Mouse (Mus musculus) kidney, adult 11 months (tissue): ENCODE measurements around the gene Mthfs.
"Not testable (repeated sequence)": the region's sequence is repeated elsewhere in the genome, so short reads cannot be mapped to it uniquely, and the experiment has no call there.

ENCODE experiments used
- DNase-seq: peaks from one replicate; pipeline ENCODE4 v3.0.0; 2022

Mthfs gene

DNA sequence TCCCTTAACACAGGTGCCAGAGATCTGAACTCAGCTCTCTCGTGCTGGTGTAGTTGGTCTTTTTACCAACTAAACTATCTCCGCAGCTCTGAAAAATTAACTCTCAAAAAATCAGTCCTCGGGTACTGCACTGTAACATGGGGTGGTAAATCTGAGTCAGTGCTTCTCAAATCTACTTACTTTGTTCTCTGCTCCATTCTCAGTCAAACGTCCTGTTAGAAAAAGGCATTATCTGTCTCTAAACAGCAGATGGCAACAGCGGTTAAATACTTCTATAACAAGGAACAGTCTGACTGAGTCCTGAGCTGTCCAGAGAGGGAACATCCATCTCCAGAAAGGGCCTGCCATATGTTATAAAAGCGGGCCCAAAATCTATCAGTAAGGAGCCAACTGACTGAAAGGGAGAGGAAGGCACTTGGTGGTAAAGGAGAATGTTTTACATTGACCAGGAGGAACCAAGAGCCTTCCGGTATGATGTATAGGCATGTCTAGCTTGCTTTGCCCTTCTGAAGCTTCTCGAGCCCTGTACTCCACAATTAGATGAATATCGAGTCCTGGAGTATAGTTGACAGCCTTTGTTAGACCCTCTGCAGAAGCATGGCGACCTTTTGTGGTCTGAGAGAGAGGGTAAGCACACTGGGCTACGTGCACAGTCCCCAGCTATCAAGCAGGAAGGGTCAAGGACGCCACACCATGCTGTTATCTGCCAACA lies at the start of gene Mthfs:
TSS of gene Mthfs (plus strand) at position 324 of the 712 bp plus-strand sequence.
- peak; percentile 8 for DNase-seq

DNA sequence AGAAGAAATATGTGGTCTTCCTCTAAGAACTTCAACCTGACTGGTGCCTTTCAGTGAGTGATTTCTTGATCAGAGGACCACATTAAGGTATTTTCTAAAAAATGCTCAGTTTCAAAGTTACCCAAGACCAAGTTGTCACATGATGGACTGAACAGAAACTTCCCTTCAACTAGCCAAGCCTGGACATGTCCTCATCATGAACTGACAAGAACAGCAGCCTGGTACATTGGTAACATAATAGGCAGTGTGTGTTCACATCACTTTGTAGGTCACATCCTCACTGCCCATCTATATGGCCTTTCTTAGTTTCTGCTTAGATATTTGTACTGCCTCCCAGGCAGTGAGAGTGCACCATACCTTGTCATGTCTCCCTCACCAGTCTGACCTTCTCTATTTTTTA lies 37.9 kb upstream of the Mthfs start:
- DNase-seq: not testable (repeated sequence)

DNA sequence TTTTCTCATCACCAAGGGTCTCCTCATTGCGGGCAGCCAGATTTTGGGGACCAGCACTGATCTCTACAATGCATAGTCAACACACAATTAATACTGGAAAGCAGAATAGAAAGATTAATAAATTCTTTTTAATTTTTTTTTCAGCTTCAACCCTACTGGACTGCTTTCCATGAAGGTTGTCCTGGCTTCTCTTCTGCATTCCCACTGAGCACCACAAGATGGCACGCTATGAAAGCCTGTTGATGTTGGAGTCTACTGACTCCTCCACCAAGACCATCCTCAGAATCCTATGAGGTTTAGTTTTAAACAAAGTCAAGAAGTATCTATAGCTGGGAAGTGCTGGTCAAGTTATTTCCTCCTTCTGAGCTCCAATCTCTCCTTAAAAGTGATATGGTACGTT lies 31.6 kb upstream of the Mthfs start:
- DNase-seq: peak; percentile 38

DNA sequence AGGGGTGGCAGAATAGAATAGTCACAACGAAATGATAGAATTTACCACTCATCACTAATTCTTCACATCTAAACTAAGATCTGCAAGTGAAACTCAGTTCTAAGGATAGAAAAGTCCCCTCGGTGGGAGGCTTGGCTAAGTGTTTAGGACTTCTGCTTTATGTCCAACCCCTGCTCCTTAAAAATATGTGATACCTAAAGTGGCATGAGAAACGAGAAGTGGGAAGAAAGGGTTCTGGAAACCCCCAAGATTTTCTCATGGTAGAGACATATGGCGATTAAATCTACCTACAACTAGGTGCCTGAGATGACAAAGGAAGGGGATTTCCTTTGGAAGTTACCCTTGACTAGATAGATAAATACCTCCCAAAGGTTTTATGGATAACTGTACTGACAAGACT lies 31.0 kb upstream of the Mthfs start:
- DNase-seq: not testable (repeated sequence)

DNA sequence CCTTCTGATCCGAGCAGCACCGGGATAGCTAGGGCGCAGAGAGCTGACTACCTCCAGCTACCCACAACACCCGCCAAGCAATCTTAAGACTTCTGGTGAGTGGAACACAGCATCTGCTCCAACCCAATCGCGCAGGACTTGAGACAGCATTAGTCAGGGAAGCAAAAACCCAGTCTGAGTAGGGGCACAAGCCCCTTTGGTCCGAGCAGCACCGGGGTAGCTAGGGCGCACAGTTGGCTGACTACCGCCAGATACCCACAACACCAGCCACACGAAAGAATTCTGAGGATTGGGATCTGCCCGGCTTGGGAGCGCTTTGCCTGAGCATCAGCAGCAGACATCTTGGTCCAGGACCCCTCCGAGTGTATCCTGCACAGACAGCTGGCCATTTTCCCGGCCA lies 23.5 kb upstream of the Mthfs start:
- DNase-seq: not testable (repeated sequence)

DNA sequence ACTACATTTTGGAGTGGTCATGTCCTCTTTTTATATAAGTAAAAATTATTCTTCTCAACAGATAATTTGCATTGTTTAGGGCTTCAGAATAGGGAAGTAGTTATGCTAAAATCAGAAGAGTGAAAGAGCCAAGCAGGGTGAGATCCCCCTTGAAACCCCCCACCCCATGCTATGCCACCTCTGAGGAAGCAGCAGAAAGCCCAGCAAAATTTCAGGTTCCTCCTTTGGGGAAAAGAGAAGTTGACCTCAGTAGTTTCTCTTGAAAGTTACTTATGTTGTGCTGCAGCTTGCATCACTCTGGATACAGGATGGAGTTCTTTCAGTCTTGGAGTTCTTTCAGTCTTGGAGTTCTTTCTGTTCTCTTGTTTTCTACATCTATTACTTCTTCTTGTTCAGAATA lies 15.0 kb upstream of the Mthfs start:
- DNase-seq: not testable (repeated sequence)

DNA sequence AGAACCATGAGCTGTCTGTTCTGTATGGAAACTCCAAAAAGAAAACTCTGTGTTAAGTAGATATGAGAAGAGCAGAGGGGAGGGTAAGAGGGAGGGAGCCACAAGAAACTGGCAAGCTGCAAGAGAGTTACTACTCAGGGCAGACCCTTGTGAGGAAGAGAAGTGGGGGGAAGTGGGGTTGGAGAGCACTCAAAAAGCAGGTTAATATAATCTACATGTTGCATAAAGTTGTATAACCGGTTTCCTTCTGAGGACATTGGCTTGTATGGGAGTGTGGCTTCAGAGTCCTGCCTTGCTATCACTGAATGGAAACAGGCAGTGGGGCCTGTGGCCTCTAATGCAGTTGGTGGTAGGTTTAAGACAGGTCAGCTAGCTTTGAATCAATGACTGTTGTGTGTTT lies 13.0 kb upstream of the Mthfs start:
- not testable (repeated sequence) for DNase-seq

DNA sequence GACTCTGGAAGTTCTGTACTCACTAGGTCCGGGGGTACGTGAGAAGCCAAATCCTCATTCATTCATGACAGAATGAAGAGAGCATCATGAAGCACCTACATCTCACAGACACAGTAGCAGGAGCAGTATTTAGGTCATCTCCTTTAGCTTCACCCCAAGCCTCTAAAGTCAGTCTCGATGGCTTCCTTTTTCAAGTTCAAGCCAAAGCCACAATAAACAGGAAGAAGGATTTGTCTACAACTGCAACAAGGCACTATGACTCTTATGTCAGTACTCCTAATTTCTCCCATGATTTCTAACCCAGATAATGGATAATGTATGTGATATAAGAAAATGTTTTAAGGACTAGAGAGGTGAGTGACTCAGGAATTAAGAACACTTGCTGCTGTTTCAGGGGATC lies 12.1 kb upstream of the Mthfs start:
- DNase-seq: not testable (repeated sequence)

DNA sequence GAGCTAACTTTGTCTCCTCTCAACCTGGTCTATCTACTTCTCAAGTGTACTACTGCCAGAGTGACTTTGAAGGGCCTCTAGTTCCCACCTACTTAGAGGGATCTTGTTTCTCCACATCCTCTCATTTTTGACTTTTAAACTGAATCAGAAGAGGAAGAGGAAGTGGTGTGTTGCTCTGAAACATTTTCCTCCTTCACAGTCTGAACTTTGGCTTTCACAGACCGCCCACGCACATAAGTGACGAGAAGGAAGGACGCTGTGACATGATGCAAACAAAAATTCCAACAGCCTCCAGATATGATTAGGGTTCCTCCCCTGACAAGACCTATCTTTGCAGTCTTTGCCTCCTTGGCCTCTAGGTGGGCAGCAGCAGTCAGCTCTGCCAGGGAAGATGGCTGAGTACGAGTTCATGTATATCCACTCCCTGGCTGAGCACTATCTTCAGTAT lies 11.5 kb upstream of the Mthfs start, which contains the start of the genes Bcl2a1b and Gm29094:
TSS of gene Bcl2a1b (plus strand) at position 241 of the 448 bp plus-strand sequence.
TSS of gene Gm29094 (plus strand) at position 411 of the 448 bp plus-strand sequence.
- DNase-seq: not testable (repeated sequence)

DNA sequence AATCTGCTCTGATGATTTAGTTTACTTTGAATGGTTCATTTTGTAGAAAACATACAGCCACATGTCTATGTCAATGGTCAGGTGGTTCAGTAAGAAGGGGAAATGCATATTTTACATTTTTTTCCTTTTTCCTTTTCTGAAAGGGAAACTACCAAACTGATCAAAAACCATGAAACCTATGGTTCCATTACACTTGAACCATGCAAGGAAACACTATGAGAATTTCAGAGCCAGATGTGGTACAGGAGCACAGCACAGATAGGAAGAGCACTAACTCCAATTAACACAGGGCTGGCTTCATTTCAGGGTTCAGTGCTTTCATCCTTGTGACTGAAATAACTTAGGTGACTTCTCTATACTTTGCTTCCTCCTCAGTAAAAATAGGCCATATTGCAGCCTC lies 8.2 kb upstream of the Mthfs start:
- DNase-seq: not testable (repeated sequence)

DNA sequence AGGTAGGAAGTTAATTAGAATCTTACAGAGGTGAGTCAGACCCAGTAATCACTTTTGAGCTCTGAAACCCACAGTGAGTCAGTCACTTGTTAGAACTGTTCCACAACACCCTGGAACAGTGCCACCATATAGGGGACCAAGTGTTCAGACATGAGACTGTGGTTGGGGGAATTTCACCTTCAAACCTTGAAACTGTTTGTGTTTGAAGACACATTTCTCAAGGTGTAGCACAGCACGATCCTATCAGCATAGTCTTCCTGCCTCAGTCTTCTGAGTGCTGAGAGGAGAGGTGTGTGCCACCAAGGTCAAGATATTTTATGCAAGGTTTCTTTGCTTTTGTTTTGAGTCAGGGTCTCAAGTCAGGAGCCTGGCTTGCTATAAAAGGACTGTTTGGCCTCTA lies 1.5 kb upstream of the Mthfs start:
- DNase-seq: not testable (repeated sequence)

DNA sequence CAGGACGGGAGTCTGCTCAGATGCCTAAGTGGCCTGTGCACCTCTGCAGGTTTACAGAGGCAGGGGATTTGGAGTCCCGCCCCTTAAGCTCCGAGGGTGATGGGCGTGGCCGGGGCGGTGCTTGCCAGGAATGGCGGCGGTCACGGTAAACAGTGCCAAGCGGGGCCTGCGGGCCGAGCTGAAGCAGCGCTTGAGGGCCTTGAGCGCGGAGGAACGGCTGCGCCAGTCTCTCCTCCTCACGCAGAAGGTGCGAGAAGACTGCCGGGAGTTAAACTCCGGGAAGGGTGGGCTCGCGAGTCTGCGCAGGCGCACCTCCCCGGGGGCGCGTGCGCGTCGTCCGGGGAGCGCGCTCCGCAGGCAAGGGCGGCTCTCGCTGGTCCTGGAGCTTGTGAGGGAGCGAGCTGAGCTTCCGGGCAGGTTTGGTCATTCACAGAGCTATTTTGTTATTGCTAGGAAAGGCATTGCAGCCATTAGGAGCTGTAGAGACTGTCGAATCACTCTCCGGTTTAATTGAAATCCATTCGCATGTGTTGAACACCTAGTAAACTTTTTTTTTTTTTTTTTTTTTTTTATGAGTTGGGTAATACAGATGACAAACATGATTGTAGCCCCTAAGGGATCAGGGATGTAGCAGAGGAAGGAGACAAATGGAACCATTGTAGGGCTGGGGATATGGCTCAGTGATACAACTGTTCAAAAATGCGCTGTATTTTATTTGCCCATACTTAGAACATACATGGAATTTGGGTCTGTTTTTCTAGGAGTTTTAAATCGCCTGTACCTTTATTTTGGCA lies 786 bp downstream of the Mthfs start:
- peak; percentile 94 for DNase-seq

DNA sequence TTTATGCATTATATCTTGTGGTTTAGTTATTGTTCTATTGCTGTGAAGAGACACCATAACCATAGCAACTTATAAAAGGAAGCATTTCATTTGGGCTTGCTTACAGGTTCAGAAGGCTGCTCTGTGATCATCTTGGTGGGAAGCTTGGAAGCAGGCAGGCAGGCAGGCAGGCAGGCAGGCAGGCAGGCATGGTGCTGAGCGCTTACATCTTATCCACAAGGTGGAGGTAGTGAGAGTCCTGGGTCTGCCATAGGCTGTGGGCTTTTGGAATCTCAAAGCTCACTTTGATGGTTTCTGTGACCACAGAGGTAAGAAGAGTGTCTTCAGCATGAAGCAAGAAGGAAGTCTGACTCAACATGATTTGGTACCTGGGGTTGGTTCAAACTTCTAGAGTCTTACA lies 2.0 kb downstream of the Mthfs start:
- DNase-seq: peak; percentile 28

DNA sequence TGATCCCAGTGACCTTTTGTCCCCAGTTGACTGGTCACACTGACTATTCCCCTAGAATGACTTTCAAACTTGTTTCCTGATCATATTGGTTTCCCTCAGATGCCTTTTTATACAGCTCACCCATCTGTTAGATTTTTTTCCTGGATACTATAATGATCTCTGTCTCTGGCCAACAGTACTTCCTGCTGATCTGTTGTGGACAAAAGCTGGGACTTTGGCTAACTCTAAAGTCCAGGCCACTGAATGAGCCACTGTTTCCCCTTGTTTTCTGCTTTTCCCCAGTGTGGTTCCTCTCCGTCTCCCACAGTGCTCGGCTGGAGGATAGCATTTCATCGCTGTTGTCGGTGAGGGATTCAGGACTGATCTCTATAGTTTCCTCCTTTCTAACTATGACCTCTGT lies 7.7 kb downstream of the Mthfs start:
- DNase-seq: not testable (repeated sequence)

DNA sequence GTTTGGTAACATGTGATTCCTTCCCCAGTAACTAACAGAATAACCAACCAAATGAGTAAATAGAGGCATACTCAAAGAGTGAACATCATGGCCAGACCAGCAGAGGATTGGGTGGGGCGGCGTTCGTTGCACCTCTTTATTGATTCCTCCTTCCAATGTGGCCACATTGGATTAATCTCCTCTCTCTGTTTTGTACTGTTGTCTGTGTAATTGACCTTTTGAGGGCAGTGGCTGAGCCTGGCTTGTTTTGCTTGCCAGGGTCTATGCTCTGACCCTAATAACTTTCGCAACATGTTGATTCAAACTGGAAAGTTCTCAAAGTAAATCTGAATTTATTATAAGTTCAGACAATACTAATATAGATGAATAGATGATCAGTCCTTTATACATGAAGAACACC lies 9.2 kb downstream of the Mthfs start:
- not testable (repeated sequence) for DNase-seq

DNA sequence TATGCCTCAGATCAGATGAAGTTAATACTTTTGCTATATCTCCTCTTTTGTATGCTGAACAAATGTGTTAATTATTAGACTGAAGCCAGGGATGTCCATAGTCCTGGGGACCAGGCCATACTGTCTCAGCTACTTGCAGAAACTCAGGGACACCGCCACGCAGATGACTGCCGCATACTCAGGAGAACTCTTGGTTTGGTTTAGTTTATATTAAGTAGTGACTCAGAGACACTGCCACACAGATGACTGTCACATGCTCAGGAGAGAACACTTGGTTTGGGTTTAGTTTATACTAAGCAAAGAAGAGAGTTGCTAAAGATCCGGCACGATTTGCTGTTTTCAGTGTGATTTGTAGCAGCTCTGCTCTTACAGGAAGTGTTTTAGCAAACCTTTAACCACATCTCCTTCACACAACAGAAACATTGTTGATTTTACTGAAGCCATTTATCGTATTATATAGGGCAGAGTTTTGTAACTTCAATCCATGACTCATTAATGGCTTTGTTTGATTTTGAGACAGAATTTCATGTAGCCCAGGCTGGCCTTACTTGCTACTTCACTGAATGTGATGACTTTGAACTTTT lies 10.3 kb downstream of the Mthfs start:
- not testable (repeated sequence) for DNase-seq

DNA sequence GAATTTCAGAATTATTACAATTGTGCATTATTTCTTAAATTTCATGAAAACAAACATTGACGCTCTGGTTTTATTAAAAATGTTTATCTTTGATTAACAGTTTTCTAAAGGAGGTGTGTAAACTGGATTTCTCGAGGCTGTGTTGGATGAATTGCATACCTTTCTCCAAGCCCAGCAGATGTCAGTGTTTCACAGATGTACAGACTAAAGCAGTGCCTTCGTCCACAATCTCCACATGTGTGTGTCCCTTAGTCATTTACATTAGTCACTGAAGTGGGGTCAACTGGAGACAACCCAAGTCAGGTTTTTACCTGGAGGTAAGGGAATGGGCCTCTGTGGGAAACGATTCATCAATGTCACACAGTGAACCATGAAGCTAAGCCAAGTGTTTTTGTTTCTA lies 15.6 kb downstream of the Mthfs start:
- no peak for DNase-seq

DNA sequence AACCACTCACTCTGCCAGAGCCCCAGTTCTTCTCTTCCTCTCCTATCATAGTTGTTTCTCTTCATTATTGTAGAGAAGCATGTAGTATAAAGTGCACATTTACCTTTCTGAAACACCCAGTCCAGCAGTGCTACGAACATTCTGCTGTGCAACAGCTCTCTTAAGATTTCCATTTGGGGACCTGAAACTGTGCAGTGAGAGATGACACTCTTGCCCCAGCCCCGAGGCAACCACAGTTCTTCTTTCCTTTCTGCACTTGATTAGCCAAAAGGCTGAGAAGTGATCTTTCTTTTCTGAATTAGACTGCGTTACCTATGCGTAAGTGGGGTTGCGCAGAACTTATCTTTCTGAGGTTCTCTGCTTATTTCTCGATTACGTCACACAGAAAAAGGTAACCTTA lies 17.6 kb downstream of the Mthfs start:
- DNase-seq: no peak

DNA sequence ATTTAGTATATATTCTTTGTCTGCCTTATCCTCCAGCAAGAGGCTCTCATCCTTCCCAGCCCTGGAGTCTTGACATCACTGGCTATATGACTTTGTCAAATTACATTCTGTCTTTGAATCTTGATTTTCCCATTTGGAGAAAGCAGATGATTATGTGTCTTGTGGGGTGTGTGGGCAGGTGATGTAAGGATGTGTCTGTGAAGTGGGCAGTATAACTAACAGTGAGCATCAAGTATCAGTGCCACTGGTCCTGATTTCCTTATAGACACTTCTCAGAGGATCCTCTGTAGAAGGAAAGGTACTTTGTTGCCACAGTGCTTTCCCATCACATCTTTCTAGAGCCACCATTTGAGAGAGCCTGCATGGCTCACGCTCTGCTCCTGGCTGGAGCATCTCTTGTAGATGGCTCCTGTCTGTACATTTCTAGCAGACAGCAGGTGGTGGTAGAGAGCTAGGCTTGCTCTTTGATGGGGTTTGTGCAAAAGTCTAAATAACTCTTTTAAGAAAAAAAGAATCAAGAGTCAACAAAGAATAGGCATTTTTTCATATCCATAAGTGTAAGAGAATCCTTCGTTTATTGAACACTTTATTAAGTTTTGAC lies 20.5 kb downstream of the Mthfs start:
- DNase-seq: not testable (repeated sequence)

DNA sequence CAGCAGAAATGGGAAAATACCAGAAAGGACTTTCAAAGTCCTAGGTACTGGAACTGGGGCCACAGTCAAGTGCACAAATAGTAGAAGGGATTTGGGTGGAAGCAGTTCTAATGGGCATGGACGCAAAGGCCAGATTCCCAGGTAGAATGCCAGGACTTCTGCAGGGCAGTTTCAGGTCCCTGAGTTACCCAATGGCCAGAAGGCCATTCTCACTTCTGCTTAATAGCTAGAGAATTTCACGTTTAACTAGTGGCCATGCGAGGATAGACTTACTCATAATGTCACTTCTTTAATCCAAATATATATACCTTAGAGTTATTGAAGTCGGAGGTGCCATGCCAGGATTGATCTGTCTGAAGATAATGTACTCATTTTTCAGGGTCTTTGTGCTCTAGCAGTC lies 26.7 kb downstream of the Mthfs start:
- not testable (repeated sequence) for DNase-seq

DNA sequence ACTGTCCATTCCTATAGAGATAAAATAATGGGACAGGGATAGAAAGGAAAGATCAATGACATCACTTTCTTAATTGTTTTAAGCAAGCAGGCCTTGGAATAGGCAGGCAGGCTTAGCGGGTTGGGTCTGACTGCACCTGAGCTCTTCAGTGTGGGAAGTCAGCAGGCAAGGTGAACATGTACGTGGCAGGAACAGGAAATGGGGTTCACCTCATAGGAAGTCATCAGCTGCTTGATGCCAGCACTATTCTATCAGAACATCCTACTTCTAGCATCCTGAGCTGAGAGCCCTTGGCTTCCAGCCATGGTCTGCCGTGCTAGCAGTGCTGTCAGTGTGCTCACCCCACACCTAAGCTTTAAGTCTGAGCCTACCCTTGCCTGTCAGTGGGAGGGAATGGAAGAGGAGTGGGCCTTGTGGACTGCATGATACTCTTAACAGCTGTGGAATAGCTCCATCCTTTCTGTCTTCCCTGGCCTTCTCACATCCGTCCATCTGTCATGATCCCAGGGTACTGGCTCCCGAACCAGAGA lies 28.6 kb downstream of the Mthfs start:
- DNase-seq: not testable (repeated sequence)

DNA sequence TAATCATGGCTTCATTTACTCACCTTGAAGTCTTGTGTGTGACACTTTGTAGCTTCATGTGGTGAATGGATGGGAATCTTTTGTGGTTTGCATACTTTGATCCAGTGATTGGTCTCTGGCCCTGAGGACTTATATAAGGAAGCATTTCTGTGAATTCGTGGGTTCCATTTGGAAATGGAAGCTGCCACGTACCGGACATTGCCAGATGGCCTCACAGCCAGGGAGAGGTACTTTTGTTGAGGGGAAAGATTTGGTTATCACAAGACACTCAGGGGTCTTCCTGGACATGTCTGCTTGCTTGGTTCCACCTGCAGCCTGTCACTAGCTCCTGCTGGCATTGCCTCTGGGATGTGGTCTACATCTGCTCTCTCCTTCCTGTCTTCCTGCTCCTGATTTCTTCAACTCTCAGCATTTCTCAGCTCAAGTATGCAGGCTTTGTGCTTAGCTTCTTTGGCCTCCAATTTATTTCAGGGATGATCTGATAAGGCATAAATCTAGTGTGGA lies 30.1 kb downstream of the Mthfs start:
- not testable (repeated sequence) for DNase-seq

DNA sequence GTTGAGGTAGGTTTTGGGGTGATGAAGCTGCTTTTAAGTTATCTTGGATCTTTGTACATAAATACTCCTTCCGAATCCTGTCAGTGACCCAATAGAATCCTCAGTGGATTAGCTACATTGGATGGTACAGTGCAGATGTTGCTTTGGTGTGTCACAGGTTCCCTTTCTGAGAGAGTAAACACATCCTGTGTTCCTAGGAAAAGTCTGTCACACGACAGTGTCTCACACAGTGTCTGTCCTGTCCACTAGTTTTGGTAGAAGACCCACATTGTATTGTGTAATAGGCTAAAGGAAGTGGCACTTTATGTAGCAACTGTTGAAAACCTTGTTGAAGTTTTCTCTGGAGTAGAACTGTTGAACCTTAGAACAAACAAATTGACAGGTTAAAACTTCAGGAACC lies 42.9 kb downstream of the Mthfs start:
- no peak for DNase-seq
